Mouse (Mus musculus) CD4-positive, CD25-positive, alpha-beta regulatory T cell, adult 4 months (primary cell): ENCODE measurements at regions not wholly inside any gene's neighbourhood (a gene's known extent, or its start where the extent isn't known, plus 50 kb on each side); places are given as distances from the start of the nearest gene placed in this dataset.
"Not testable (repeated sequence)": the region's sequence is repeated elsewhere in the genome, so short reads cannot be mapped to it uniquely, and the experiment has no call there.

ENCODE experiments used
- ATAC-seq: one replicate; pipeline ENCODE4 v1.8.0; 2017

DNA sequence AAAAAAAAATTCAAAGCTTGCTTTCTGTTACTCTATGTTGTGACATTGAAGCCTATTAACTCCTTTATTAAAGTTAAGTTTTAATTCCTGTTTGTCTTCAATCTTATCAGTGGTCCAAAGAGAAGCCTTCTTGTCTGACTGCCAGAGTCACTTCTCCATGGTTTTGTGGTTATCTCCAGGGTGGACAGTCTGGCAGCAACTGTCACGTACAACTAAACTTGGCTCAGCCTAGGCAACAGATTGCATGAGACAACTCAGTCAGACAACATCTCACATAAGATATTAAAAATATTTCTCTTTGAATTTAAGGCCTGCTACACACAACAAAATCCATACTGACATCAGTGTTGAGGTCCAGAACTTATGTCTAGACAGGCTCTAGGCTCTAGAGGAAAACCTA is 406.7 kb upstream of the Slc39a10 start:
- ATAC-seq: no peak

DNA sequence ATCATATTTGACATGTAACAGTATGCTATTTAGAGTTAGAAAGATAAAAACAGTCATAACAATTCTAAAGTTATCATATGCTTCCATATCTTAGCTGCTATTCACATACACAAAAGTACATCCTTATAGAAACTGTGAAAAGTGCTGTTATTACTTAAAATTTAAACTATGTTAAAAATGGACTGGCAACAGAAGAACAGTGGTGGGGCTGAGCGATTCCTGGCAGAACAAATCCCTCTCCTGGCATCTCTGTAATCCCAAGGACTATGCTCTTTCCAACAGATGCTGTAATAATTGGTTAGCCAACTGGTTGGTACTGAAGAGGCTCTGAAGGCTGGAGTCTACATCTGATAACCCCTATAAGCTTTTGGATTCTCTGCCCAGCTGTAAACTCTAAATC is 393.0 kb upstream of the Slc39a10 start:
- ATAC-seq: no peak

DNA sequence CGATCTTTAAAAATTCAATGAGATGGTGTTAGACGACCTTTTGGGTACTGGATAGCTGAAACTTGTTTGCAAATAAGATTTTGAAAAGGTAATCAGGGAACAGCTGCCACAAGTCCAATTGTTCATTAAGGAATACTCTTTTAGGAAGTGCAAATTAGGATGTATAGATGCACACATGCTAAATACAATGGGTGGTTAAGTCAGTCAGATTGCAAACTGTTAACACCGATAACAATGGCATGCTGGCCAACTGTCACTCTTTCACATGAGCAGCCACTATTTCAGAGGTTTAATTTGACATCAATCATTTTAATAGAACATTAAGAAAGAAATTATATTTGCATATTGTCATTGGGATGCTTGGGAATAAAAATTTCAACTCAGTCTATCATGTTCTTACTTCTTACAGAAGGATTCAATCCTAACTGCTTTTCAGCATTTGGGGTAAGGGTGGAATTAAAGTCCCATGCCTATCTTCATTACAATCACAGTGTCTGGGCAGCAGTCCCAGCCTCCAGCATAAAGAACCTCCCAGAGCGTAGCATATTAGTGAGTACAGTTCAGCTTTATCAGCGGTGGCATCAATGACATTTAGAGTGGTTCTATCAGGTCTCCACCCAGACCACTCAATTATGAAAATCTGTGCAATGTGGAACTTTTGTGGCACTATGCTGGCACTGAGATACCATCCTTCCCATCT is 385.8 kb upstream of the Slc39a10 start:
- ATAC-seq: no peak

DNA sequence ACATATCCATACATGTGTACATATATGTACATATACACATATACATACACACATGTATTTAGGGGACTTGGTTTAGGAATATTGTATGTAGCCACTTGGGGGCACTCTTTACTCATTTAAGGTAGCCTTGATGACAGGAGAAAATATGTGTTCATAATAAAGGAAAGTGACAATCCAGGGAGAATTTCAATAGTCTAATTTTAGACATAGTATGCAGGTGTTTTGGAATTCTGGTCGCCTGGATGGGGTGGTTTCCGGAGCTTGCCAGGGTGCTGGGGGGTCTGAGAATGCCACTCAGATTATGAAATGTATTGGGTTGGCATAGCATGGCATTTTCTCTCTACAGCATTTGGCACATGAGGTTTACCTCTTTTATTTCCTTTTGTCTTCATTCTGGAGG is 385.2 kb upstream of the Slc39a10 start:
- no peak for ATAC-seq

DNA sequence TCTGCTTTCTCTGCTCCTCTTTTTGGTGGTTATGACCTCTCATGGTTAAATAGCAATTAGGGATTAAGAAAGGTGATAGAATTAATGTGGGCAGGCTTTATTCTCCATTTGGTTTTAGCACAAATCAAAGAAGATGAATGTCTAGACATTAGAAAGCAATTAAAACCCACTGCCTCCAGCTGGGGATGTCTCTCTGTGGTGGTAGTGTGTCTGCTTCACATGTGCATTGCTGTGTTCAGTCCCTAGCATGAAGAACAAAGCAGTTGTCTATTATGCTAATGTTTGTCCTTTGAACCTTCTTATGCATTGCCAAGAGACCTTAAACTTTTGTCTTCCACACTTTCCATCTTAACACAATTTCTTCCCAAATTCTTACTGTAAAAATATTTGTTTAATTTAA is 379.5 kb upstream of the Slc39a10 start:
- no peak for ATAC-seq

DNA sequence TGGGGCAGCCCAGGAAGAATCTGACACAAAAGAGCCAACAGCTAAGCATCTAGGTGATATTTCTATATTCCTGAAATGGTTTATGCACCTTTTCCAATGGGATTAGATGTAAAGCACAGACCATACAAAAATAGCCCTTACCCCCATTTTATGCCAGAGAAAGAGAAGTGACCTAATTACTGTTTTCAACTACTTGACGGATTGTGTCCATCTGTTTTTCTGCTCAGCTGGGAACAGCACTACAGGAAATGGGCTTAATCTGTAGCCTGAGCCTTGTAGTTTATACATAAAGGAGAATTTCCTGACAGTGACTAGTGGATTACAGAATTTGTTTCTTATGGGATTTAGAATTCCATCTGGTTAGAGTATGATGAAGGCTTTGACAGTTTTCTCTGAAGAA is 371.0 kb upstream of the Slc39a10 start:
- no peak for ATAC-seq

DNA sequence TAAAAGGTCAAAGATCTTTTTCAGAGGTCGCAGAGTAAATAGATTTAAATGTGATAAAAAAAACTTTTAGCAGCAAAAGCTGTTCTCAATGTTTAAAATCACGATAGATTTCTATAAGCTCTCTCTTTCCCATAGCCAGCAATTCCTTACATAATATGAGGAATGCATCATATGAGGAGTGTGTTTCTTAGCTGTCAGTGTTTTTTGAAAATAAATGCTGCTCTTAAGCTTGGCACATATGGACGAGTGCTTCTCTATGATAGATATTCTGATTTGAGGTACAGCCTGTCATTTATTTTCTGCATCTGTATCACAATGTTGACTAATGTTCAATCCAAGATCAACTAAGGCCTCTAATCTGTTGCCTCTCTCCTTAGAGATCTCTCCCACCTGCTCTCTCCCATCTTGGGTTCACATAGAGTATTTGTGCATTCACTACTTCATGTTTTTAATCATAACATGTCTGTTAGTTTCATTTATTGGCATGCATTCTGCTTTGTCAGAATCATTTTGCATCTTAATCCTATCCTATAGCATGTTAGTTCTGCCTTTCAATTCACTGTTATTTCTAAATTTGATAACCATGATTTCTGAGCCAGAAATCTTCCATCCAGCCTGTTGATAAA is 369.0 kb upstream of the Slc39a10 start:
- ATAC-seq: no peak

DNA sequence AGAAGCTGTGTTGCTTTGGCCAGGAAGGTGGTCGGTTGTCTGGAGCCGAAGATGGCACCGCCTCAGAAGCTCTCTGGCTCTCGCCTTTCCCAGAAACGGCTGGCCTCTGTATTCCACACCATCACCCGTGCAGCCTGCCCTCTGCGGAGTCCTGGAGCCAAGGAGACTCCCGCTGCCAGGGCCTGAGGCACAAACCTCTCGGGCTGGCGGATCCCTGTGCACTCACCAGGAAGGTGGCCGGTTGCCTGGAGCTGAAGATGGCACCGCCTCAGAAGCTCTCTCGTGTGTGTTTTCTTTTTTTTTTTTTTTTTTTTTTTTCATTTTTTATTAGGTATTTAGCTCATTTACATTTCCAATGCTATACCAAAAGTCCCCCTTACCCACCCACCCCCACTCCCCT is 358.1 kb upstream of the Slc39a10 start:
- ATAC-seq: not testable (repeated sequence)

DNA sequence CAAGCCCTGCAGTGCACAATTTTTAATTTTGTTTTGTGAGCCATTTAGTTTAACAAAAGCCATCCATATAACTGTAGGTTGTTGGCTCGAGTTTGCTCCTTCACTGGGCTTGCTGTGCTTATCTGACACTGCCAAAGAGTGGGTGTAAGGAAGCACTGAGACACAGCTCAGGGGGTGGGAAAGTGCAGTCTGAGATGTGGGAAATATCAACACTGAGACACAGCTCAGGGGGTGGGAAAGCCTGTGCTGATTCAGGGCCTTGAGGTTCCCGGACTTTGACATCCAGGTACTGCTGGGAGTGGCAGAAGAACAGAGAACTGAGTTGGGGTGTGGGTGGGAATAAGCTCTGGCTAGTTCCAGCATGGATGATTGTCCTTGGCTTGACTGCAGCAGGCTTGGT is 324.4 kb upstream of the Slc39a10 start:
- no peak for ATAC-seq

DNA sequence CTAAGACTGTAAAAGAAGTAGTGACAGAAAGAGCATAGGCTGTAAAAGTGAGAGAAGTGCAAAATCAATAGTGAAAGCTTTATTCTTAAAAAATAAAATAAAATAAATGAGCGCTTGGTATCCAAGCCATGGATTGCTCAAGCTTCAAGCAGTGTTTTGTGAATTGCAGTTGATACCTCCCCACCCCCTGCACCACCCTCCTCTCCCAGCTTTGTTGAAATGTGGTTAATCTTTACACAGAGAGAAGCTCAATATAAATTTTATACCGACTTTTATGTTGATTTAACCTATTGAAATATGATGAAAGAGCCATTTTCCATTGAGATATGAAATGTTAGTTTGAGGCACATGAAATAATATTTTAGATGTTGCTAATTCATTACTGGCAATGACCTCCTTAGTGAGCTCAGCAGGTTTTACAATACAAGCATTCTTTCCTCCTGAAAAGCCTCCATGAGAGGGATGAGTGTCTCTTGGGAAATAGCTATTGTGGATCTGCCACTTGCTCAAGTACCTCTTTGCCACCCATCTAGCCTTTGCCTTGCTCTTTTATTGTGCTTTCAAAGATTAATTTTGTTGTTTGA is 323.9 kb upstream of the Slc39a10 start:
- no peak for ATAC-seq

DNA sequence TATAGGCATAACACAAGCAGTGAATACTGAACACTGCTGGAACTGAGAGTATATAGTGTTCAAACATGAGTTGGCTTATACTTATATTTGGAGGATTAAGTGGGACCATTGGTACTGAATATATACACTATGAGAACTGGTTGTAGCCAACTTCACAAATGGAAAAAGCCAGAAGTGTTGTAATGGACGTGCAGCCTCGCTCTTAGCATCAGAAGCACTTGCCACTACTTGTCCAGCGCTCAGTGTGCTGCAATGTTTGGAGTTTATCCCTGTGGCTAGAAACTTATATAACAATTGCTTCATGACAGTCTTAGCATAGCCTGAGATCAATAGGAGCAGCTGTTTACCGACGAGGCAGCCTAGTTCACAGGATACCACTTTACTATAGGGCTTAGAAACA is 320.8 kb upstream of the Slc39a10 start:
- no peak for ATAC-seq

DNA sequence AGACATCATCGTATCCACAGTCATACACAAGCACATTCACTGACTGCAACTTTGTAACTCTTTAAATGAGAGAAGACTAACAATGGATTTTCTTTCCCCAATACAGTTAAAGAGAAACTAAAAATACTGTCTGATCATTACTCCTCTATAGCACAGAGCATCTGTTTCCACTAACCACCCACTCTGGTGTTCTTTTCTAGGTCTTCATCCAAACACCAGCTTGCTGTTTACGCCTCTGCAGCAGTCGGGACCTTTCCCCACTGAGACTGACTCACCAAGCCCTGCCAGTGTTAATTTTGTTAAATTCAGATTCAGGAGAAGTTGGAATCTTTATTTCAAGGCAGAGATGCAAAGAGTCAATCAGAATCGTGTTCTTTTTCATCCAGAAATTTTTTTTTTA is 300.3 kb upstream of the Slc39a10 start:
- ATAC-seq: no peak

DNA sequence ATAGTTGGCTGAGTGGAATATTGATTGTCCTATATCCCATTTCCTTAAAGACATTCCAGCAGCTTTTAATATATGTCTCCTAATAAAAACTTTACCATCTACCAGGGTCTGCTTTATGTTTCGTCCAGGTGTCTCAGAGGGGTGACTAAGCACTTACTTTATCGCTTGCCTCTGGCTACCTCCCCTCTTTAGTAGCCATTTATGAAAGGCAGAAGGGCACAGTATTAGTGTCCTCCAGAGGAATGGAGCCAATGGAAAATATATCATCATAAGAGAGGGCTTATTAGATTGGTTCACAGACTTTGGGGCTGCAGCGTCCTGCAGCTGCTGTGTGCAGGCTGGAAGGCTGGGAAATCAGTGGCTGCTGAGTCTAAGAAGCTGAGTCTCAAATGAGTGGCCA is 271.8 kb upstream of the Slc39a10 start:
- ATAC-seq: no peak

DNA sequence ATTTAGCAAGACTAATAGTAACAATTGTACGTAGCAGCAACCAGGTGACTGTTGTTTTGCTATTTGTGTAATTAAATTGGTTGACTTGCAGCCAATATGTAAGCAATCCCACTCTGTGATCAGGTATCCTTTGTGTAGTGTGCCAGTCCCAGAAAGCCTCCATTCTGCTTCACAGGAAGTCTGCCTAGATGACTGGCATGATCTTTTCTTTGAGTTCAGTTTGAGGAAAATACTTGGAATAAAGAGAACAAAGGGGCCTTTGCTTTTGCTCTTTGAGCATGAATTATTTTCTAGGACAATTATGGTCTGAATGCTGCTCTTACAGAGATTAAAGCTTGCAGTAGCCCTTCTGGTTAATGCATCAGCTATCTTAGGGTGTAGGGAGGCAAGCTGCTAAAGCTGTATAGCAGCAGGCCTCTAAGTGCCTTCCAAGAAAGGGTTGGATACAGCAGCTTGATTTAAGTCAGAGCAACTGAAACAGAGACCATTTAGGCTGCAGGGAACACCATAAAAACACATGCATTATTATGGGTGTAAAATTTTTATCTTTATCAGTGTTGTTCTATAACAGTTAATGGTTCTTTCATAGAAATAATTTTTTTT is 271.3 kb upstream of the Slc39a10 start:
- no peak for ATAC-seq

DNA sequence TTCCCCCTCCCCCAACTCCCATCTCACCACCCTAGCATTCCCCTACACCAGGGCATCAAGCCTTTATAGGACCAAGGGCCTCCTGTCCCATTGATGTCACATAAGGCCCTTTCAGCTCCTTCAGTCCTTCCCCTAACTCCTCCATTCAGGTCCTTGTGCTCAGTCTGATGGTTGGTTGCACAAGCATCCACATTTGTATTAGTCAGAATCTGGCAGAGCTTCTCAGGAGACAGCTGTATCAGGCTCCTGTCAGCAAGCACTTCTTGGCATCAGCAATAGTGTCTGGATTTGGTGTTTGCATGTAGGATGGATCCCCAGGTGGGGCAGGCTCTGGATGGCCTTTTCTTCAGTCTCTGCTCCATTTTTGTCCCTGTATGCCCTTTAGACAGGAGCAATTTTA is 237.4 kb upstream of the Slc39a10 start:
- ATAC-seq: not testable (repeated sequence)

DNA sequence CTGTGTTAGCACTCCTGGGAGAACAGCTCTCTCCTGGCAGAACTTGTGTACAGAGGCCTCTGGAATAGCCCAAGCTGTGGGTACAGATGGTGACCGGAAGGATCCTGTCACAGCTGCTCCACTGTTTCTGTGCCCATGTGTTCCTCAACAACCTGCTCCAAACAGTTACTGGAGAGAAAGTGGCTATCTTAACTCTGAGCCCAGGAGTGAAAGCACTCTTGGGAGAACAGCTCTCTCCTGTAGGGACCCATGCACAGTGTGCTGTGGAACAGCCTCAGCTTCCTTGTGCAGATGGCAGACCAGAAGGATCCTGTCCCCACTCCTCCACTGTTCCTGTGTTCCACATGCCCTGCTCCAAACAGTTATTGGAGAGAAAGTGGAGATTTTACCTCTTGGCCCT is 227.0 kb upstream of the Slc39a10 start:
- ATAC-seq: no peak

DNA sequence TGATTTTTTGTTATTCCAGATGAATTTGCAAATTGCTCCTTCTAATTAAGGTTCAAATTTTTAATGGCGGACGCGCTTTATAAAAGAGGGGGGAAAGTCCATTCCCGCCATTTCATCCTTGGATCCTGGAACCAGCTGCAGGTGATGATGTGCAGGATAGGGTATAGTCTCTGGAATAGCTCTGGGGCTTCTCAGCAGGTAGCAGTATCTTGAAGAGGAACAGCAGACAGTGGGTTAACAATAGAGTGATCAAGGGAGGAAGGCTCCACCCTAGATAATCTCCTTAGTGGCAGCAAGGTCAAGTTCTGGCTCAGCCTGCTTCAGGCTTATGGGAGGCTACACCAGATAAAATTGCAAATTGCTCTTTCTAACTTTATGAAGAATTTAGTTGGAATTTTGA is 224.0 kb upstream of the Slc39a10 start:
- not testable (repeated sequence) for ATAC-seq

DNA sequence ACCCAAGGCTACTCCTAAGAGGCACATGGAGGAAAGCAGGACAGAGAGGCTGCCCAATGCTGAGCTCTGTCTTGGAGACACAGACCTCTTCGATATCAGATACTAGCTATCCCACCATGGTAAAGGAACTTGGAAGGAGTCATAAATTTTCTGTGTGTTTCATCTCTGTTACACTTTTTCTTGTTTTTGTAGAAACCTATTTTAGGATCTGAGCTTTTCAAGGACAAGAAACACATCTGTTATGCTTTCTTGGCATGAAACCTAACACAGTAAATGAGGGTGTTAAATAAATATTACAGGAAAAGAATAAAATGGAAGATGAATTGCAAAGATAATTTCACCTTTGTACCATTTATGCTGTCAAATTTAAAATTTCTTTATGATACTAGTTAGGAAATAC is 219.8 kb upstream of the Slc39a10 start:
- no peak for ATAC-seq

DNA sequence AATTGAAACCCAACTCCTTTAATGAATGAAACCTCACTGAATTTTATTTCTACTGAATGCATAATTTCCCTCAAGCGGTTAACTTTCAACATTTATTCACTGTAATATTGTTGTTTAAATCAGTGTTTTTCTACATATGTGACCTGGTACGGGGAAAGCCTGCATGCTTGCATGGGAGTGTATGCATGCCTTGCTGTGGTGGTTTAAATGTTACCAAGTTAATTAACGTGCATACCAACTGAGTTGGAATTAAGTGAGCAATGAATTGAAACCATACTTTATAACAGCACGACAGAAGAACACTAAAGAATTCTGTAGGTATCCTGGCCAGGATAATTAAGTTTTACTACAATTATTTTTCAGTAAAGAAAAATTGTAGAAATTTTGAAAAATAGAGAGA is 211.4 kb upstream of the Slc39a10 start:
- ATAC-seq: no peak

DNA sequence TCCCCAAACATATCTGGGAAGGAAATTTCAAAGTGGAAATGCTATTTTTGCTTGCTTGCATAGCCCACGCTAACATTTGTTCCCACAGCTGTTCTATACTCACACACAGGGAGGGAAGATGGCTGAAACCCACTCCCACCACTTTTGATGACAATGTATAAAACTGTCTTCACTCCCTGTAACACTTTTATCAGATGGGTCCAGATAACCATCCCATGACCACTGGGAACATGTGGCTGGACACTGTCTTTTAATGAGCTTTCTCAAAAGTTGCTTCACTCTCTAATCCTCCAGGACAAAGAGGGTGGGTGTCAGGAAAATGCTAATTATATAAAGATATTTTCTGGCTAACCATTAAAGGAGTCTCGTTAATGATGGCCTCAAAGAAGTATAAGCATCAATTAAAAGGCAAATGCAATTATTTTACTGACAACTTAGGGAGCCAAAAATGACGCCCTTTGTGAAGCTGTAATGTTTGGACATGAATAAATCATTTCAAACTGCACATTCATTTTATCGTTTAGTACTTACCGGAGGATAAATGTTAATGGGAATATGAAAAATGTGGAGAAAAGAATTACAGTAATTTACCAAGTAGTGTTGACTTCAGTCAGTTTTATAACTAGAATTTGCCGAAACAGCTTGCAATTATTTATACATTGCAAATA is 210.8 kb upstream of the Slc39a10 start:
- ATAC-seq: no peak

DNA sequence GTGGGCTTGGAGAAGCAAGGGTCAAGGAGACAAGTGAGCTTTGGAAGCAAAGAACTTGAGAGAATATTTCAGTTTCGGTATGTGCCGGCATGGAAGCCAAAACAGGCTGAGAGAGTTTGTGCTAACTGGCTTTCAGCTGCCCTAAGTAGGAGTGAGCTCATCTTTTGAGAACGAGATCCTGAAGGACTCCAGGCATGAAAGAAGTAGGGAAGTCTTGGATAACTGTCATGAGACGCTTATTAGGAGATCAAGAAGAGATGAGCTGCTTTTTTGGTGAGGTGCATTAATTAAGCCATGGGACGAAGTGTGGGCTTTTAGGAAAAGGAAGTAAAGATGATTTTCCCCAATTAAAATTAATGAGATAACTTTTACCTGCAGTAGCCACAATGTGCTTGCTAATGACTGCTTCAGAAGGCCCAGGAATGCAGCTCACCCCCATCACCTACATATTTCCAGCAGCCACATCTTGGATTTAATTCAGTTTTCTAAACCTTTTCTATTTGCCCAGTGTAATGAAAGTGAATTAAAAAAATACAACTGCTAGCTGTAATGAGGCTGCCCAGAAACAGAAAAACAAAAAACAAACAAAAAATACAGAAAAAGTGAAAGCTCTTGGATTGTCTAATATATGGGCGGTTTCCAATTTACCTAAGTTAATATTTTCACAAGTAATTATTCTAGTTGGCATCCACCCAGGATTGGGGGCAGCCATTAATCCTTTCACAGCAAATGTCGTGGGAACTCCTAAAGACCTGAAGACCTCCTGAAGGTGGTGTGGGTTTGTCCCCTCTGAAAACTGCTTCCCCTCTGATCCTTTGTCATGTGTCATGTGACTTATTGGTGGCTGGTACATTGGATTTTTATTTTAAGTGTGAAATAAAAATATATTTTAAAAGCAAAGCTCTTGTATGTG is 204.7 kb upstream of the Slc39a10 start:
- ATAC-seq: no peak

DNA sequence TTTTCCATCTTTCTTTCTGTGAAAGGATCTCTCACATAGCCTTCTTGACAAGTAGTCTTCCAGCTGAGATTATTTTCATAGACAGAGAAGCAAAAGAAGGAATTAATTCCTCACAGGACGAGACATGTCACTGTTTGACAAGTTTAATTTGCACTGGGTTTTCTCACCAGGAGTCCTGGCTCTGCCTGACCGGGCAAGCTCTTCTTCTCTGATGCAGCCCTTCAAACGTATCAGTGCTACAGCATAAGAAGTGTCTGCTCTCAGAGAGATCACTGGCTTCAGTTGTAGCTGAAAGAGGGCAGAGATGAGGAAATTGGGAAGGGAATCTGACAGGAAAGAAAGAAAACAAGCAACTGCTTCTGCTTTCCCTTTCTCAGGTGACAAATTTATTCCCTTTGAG is 201.8 kb upstream of the Slc39a10 start:
- no peak for ATAC-seq
